In the genomic region with DNA sequence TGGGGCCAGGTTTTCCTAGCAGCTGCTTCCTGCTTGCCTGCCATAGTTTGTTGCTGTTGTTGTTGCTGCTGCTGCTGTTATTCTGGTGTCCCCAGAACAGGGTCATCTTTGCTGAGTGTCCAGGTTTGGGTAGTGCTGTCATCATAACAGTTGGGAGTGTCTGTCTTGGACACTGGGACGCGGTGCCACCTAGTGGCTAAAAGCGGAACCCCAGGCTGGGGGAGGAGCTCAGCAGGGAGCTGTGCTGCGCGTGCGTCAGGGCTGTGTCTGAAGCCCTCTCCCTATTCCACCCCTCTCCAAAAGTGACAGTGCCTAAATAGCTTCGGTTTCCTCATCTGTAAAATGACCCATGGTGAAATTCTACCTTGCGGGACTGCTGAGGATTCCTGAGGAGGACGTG, we compare ENCODE assay signal across 8 mouse cellular contexts. TPM values are rescaled to one million over a fixed set of nuclear protein-coding genes. Genes with fewer than 3 reads are reported as not detected.
DNase-seq lines count a peak whose midpoint lies in the region; ATAC-seq and TF ChIP-seq lines count a peak whose summit lies in the region.

No protein-coding gene starts in this region.

- no peak overlapping the region for H3K9ac ChIP-seq in forebrain, embryonic 15.5 days (replicated peaks)
- H3K9ac ChIP-seq in liver, postnatal 0 days (replicated peaks): no peak overlapping the region
- H3K9ac ChIP-seq in neural tube, embryonic 13.5 days: peak overlapping the region; percentile 53; the same call in 1 of the 2 replicates
- H3K9ac ChIP-seq in stomach, postnatal 0 days (ENCODE audit: low read length): no peak overlapping the region

- peaks cover 36% of the 10 kb centered on the region for H3K4me1 ChIP-seq in forebrain, embryonic 15.5 days
- peaks cover 15% of the 10 kb centered on the region for H3K4me1 ChIP-seq in liver, postnatal 0 days (ENCODE audit: insufficient read depth)
- peaks cover 48% of the 10 kb centered on the region for H3K4me1 ChIP-seq in neural tube, embryonic 13.5 days (replicated peaks)
- peaks cover 2% of the 10 kb centered on the region; the same call in 1 of the 2 replicates for H3K4me1 ChIP-seq in stomach, postnatal 0 days (replicated peaks; ENCODE audit: control insufficient read depth, insufficient read depth)

- no peak overlapping the region for H3K4me3 ChIP-seq in forebrain, embryonic 15.5 days
- H3K4me3 ChIP-seq in liver, postnatal 0 days (ENCODE audit: low read depth, low read length): no peak overlapping the region
- no peak overlapping the region for H3K4me3 ChIP-seq in neural tube, embryonic 13.5 days
- H3K4me3 ChIP-seq in stomach, postnatal 0 days (ENCODE audit: low read depth, low read length): no peak overlapping the region

- peak; percentile 99 for TF ChIP-seq CTCF in liver, postnatal 0 days (IDR thresholded peaks at IDR 0.05; ENCODE audit: low read depth)
- TF ChIP-seq CTCF in stomach, postnatal 0 days (IDR thresholded peaks at IDR 0.05; ENCODE audit: low read depth): peak; percentile 98

- peak; percentile 41 for ATAC-seq in forebrain, embryonic 15.5 days (replicated peaks)
- ATAC-seq in liver, postnatal 0 days: peak; percentile 88
- ATAC-seq in neural tube, embryonic 13.5 days (ENCODE audit: low read depth): peak; percentile 34; the same call in 1 of the 2 replicates
- peak; percentile 81 for ATAC-seq in stomach, postnatal 0 days (ENCODE audit: low FRiP score, low TSS enrichment)

- no peaks in the 10 kb centered on the region for H3K27me3 ChIP-seq in forebrain, embryonic 15.5 days
- peaks cover 14% of the 10 kb centered on the region for H3K27me3 ChIP-seq in liver, postnatal 0 days (ENCODE audit: insufficient read depth, low read length)
- H3K27me3 ChIP-seq in neural tube, embryonic 13.5 days: peaks cover 12% of the 10 kb centered on the region
- H3K27me3 ChIP-seq in stomach, postnatal 0 days (ENCODE audit: control insufficient read depth, insufficient read depth, low read length): no peaks in the 10 kb centered on the region

- TF ChIP-seq EP300 in liver, postnatal 0 days (IDR thresholded peaks at IDR 0.05; ENCODE audit: low read depth): no peak
- no peak for TF ChIP-seq EP300 in stomach, postnatal 0 days (optimal IDR thresholded peaks at IDR 0.05)

- H3K36me3 ChIP-seq in forebrain, embryonic 15.5 days: no peaks in the 10 kb centered on the region
- H3K36me3 ChIP-seq in liver, postnatal 0 days (replicated peaks; ENCODE audit: insufficient read depth, low read length): no peaks in the 10 kb centered on the region
- no peaks in the 10 kb centered on the region for H3K36me3 ChIP-seq in neural tube, embryonic 13.5 days
- no peaks in the 10 kb centered on the region for H3K36me3 ChIP-seq in stomach, postnatal 0 days (ENCODE audit: control insufficient read depth, insufficient read depth, low read length)

- DNase-seq in ES-CJ7 (ENCODE audit: low read depth, low spot score): peak; percentile 93
- DNase-seq in cerebellum, adult 11 months: peak; percentile 97
- DNase-seq in heart, postnatal 25 days (ENCODE audit: low spot score): peak; percentile 87
- peak; percentile 91 to 98 for DNase-seq in layer of hippocampus, adult 18-20 months (ENCODE audit: low spot score in 2 of 2)
- peak; percentile 98 for DNase-seq in liver, postnatal 0 days
- peak; percentile 95 for DNase-seq in stomach, postnatal 0 days (ENCODE audit: low spot score)

- no peaks in the 10 kb centered on the region for H3K9me3 ChIP-seq in forebrain, embryonic 15.5 days
- H3K9me3 ChIP-seq in liver, postnatal 0 days (ENCODE audit: low read length): no peaks in the 10 kb centered on the region
- no peaks in the 10 kb centered on the region for H3K9me3 ChIP-seq in neural tube, embryonic 13.5 days
- H3K9me3 ChIP-seq in stomach, postnatal 0 days (ENCODE audit: control insufficient read depth, low read length): no peaks in the 10 kb centered on the region

- 11% methylated on average over 9 of the region's 9 CpGs for WGBS in forebrain, embryonic 15.5 days
- WGBS in liver, postnatal 0 days (ENCODE audit: insufficient replicate concordance): 7% methylated on average over 9 of the region's 9 CpGs
- 11% methylated on average over 9 of the region's 9 CpGs for WGBS in neural tube, embryonic 13.5 days
- WGBS in stomach, postnatal 0 days: 15% methylated on average over 9 of the region's 9 CpGs

- H3K27ac ChIP-seq in forebrain, embryonic 15.5 days (replicated peaks): peak overlapping the region; percentile 97
- no peak overlapping the region for H3K27ac ChIP-seq in liver, postnatal 0 days (ENCODE audit: low read depth)
- H3K27ac ChIP-seq in neural tube, embryonic 13.5 days (replicated peaks): peak overlapping the region; percentile 83
- no peak overlapping the region; the same call in 1 of the 2 replicates for H3K27ac ChIP-seq in stomach, postnatal 0 days (replicated peaks)

- intact Hi-C loops in heart, postnatal 25 days (cut with DNase I): no loop called here

- H3K4me2 ChIP-seq in forebrain, embryonic 15.5 days (replicated peaks): peak overlapping the region; percentile 4; the same call in 1 of the 2 replicates
- peak overlapping the region; percentile 23; the same call in 1 of the 2 replicates for H3K4me2 ChIP-seq in liver, postnatal 0 days (ENCODE audit: low read depth, low read length)
- 0 out of 2 replicates have a peak overlapping the region, but pooled peaks have one; percentile 10 for H3K4me2 ChIP-seq in neural tube, embryonic 13.5 days
- H3K4me2 ChIP-seq in stomach, postnatal 0 days (replicated peaks; ENCODE audit: low read depth): no peak overlapping the region

RNA-seq across cellular contexts. Expression of gene Dand5, which starts 7.1 kb away (rescaled TPM):
- 8.1 and 8.9 TPM in 2 replicates for polyA plus RNA-seq in forebrain, embryonic 15.5 days (2015; fragmentation: Nextera tagmentation; extraction: Ambion mirVana)
- total RNA-seq in heart, postnatal 25 days (2021): 10 to 100 TPM in 1 of 2 experiments, 1 to 10 TPM in 1; 9.6 to 10.3 TPM
- total RNA-seq in layer of hippocampus, adult 18-20 months (2021): 10 to 100 TPM; 10.7 to 10.9 TPM
- polyA plus RNA-seq in liver, postnatal 0 days (2015; fragmentation: Nextera tagmentation; extraction: Ambion mirVana): 2.4 and 2.5 TPM in 2 replicates
- 12.3 and 12.8 TPM in 2 replicates for polyA plus RNA-seq in neural tube, embryonic 13.5 days (2015; fragmentation: Nextera tagmentation; extraction: Ambion mirVana)
- polyA plus RNA-seq in stomach, postnatal 0 days (2015; fragmentation: Nextera tagmentation; extraction: Ambion mirVana): 3.3 TPM in 2 replicates

RNA-seq across cellular contexts. Expression of gene Nfix, which starts 15.4 kb away (rescaled TPM):
- polyA plus RNA-seq in forebrain, embryonic 15.5 days (2015; fragmentation: Nextera tagmentation; extraction: Ambion mirVana): 413 and 445 TPM in 2 replicates
- total RNA-seq in heart, postnatal 25 days (2021): 100 to 1,000 TPM; 287 to 311 TPM
- 100 to 1,000 TPM; 379 to 429 TPM for total RNA-seq in layer of hippocampus, adult 18-20 months (2021)
- 4.7 and 5.4 TPM in 2 replicates for polyA plus RNA-seq in liver, postnatal 0 days (2015; fragmentation: Nextera tagmentation; extraction: Ambion mirVana)
- 28.7 and 34.4 TPM in 2 replicates for polyA plus RNA-seq in neural tube, embryonic 13.5 days (2015; fragmentation: Nextera tagmentation; extraction: Ambion mirVana)
- polyA plus RNA-seq in stomach, postnatal 0 days (2015; fragmentation: Nextera tagmentation; extraction: Ambion mirVana): 36.5 and 36.6 TPM in 2 replicates

RNA-seq across cellular contexts. Expression of gene Gadd45gip1, which starts 15.8 kb away (rescaled TPM):
- 36.3 and 39.9 TPM in 2 replicates for polyA plus RNA-seq in forebrain, embryonic 15.5 days (2015; fragmentation: Nextera tagmentation; extraction: Ambion mirVana)
- total RNA-seq in heart, postnatal 25 days (2021): 10 to 100 TPM; 28.9 to 30.0 TPM
- 10 to 100 TPM; 27.3 to 27.4 TPM for total RNA-seq in layer of hippocampus, adult 18-20 months (2021)
- 31.9 and 34.9 TPM in 2 replicates for polyA plus RNA-seq in liver, postnatal 0 days (2015; fragmentation: Nextera tagmentation; extraction: Ambion mirVana)
- 35.1 and 39.8 TPM in 2 replicates for polyA plus RNA-seq in neural tube, embryonic 13.5 days (2015; fragmentation: Nextera tagmentation; extraction: Ambion mirVana)
- 38.5 and 39.3 TPM in 2 replicates for polyA plus RNA-seq in stomach, postnatal 0 days (2015; fragmentation: Nextera tagmentation; extraction: Ambion mirVana)

RNA-seq across cellular contexts. Expression of gene Rad23a, which starts 24.9 kb away (rescaled TPM):
- 82.1 and 85.1 TPM in 2 replicates for polyA plus RNA-seq in forebrain, embryonic 15.5 days (2015; fragmentation: Nextera tagmentation; extraction: Ambion mirVana)
- 10 to 100 TPM; 80.8 to 81.1 TPM for total RNA-seq in heart, postnatal 25 days (2021)
- 10 to 100 TPM; 63.8 to 77.0 TPM for total RNA-seq in layer of hippocampus, adult 18-20 months (2021)
- 154 and 164 TPM in 2 replicates for polyA plus RNA-seq in liver, postnatal 0 days (2015; fragmentation: Nextera tagmentation; extraction: Ambion mirVana)
- polyA plus RNA-seq in neural tube, embryonic 13.5 days (2015; fragmentation: Nextera tagmentation; extraction: Ambion mirVana): 69.9 and 74.2 TPM in 2 replicates
- polyA plus RNA-seq in stomach, postnatal 0 days (2015; fragmentation: Nextera tagmentation; extraction: Ambion mirVana): 69.8 and 70.6 TPM in 2 replicates

RNA-seq across cellular contexts. Expression of gene Calr, which starts 31.2 kb away (rescaled TPM):
- 559 and 575 TPM in 2 replicates for polyA plus RNA-seq in forebrain, embryonic 15.5 days (2015; fragmentation: Nextera tagmentation; extraction: Ambion mirVana)
- 100 to 1,000 TPM; 365 to 441 TPM for total RNA-seq in heart, postnatal 25 days (2021)
- 100 to 1,000 TPM; 506 to 521 TPM for total RNA-seq in layer of hippocampus, adult 18-20 months (2021)
- 331 and 375 TPM in 2 replicates for polyA plus RNA-seq in liver, postnatal 0 days (2015; fragmentation: Nextera tagmentation; extraction: Ambion mirVana)
- polyA plus RNA-seq in neural tube, embryonic 13.5 days (2015; fragmentation: Nextera tagmentation; extraction: Ambion mirVana): 766 and 971 TPM in 2 replicates
- 522 and 537 TPM in 2 replicates for polyA plus RNA-seq in stomach, postnatal 0 days (2015; fragmentation: Nextera tagmentation; extraction: Ambion mirVana)

Comparison
In these comparisons a context has a peak if more than half of its experiments do, and no peak if none do; other contexts are left out.
1. ATAC-seq: peak in every context shown above with its lines; median percentile 88 in liver, postnatal 0 days; 81 in stomach, postnatal 0 days; 41 in forebrain, embryonic 15.5 days; 34 in neural tube, embryonic 13.5 days.
2. H3K27ac ChIP-seq: peak in forebrain, embryonic 15.5 days (single experiment) and neural tube, embryonic 13.5 days (single experiment); none in liver, postnatal 0 days (single experiment) and stomach, postnatal 0 days (single experiment).
3. RNA of gene Nfix, which starts 15.4 kb away (polyA plus RNA-seq): 413 to 445 TPM in forebrain, embryonic 15.5 days; 36.5 to 36.6 TPM in stomach, postnatal 0 days, 28.7 to 34.4 TPM in neural tube, embryonic 13.5 days and 4.7 to 5.4 TPM in liver, postnatal 0 days; every median in the first group is over 10 times any median in the second.
4. Peak in every context shown above with its lines, with median percentiles within 50 percentile points of each other: DNase-seq.